Mouse (Mus musculus) left cerebral cortex, postnatal 36 days (tissue): ENCODE data around the gene Gnpat. TPM values are rescaled to one million over a fixed set of nuclear protein-coding genes. Genes with fewer than 3 reads are reported as not detected.

ENCODE experiments used
- DNase-seq, 2 experiments: peaks; one replicate each; pipeline ENCODE4 v3.0.0; 2021 to 2022; ENCODE audit warnings: low spot score in 2 of 2, mixed read lengths in 1 of 2
- intact Hi-C: fragments of 180-260 bp; cut with DNase I; formaldehyde crosslinking; loops from one replicate; pipeline ENCODE4 v1.15.1; 2025
- total RNA-seq, 2 experiments: library from RNA; stranded (reverse); gene quantifications; 2 replicates each; pipeline ENCODE4 v1.2.3; 2021

Gnpat gene
- total RNA-seq, 2 experiments from 2014 or later, result 47.4 to 57.8 TPM

- no peak for DNase-seq
- intact Hi-C loops, result no loop called here
These were observed 66.2 kb downstream of the Gnpat start for GRCm38 (mm10) chr8:124929006-124929405.

DNA sequence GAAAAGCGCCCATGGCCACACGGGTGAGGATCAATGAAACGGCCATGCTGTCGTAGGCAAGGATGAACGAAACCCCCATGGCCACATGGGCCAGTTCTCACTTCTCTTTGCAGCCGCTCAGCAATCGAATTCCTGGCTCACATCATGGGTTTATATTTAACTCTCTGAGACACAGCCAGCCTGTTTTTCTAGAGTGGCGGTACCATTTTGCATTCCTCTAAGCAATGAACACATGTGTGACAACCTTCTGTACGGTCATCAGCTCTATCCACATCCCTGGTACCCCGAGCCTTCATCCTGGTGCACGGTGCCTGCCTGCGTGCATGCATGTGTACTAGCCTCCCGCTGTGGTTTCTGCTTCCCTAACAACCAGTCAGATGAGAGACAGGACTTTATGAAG, 67.3 kb downstream of the Gnpat start:
- no peak for DNase-seq
- intact Hi-C loops, result no loop called here

- no peak for DNase-seq
- intact Hi-C loops, result no loop called here
These were observed 67.8 kb downstream of the Gnpat start for GRCm38 (mm10) chr8:124930649-124931048.

GRCm38 (mm10) chr8:124932435-124932834, 69.6 kb downstream of the Gnpat start:
- intact Hi-C loops, result no loop called here
- DNase-seq, result no peak

DNA sequence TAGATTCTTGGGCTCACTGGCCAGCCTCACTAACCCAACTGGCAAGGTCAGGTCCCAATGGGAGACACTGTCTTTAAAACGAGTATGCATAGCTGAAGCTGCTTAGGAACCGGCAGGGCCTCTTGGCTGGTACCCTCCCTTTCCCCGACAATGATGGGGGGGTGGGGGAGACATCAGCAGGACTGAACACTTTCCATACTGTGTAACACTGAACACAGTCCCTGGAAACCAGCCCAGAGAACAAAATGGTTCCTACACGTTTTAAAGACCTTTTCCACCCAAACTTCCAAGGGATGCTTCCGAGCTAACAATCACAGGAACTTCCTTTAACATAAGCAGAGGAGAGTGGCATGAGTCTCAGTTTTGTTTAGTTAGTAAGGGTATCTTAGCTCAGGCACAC, 72.3 kb downstream of the Gnpat start:
- intact Hi-C loops, result no loop called here
- no peak for DNase-seq

DNA sequence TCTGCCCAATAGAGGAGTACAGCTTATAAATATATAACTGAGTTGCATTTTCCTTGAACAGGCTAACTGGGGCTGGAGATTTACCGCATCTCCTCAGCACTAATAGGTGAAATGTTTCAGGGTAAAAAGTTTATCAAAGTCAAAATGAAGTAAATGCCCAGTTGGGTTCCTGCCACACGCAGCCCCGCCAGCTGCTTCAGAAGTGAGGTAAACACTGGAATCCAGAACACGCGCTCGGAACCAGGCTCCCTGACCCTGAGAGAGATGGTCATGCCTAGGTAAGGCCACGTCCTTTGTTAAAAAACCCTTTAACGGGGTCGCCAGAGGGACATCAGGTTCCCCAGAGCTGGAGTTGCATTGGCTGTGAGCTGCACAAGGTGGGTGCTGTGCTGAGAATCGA, 73.9 kb downstream of the Gnpat start:
- DNase-seq, result no peak
- intact Hi-C loops, result no loop called here

DNA sequence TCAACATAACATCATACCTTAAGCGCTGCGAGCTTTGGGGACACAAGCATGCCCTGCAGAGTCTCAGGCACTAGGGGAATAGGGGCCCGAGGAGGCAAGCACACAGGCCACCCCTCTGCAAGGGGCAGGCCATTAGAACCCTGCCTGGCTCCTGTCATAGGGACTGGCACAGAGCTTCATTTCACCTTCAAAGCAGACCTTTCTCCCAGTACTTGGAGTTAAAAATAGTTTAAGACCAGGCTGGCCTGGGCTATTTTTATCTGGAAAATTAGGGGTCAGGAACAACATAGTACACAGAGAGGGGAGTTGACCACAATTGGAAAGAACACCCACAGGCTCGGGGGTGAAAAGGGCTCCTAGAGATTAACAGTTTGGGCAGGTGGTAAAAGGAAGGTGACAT, 74.5 kb downstream of the Gnpat start:
- intact Hi-C loops, result no loop called here
- DNase-seq, result no peak

Other genes with a start within 250 kb of the Gnpat start
- 10 to 100 TPM; 52.3 to 58.1 TPM for gene 2310022B05Rik, start 199.7 kb upstream of the Gnpat start, total RNA-seq
- gene Ttc13, start 141.1 kb upstream of the Gnpat start, total RNA-seq, result 10 to 100 TPM; 35.6 to 49.9 TPM
- gene Arv1, start 140.9 kb upstream of the Gnpat start, total RNA-seq, result 10 to 100 TPM in 1 of 2 experiments, 1 to 10 TPM in 1; 9.8 to 12.7 TPM
- under 1 TPM; 0.29 to 0.54 TPM for gene Fam89a, start 111.2 kb upstream of the Gnpat start, total RNA-seq
- gene Trim67, start 69.9 kb upstream of the Gnpat start, total RNA-seq, result 1 to 10 TPM; 2.0 to 2.4 TPM
- gene 2810004N23Rik, start 87 bp downstream of the Gnpat start, total RNA-seq, result 10 to 100 TPM; 19.6 to 20.9 TPM
- gene Exoc8, start 34.7 kb downstream of the Gnpat start, total RNA-seq, result 10 to 100 TPM; 34.5 to 35.3 TPM
- 10 to 100 TPM; 11.5 to 15.0 TPM for gene Sprtn, start 34.9 kb downstream of the Gnpat start, total RNA-seq
- 10 to 100 TPM; 67.3 to 72.4 TPM for gene Egln1, start 86.3 kb downstream of the Gnpat start, total RNA-seq
- gene Tsnax, start 150.0 kb downstream of the Gnpat start, total RNA-seq, result 100 to 1,000 TPM; 169 to 171 TPM
- gene Disc1, start 191.2 kb downstream of the Gnpat start, total RNA-seq, result 1 to 10 TPM; 1.4 to 2.5 TPM